Mouse (Mus musculus): ENCODE data around the gene Ankrd44. TPM values are rescaled to one million over a fixed set of nuclear protein-coding genes. Genes with fewer than 3 reads are reported as not detected.

Gene Ankrd44
- polyA plus RNA-seq, 1 experiment, result 3.7 TPM

- no peak overlapping the region for H3K4me3 ChIP-seq (ENCODE audit: low read depth, low read length)
- 81% methylated on average over 8 of the region's 8 CpGs for whole genome bisulfite sequencing
- no peak overlapping the region for H3K27ac ChIP-seq (ENCODE audit: insufficient read depth, low read depth, low read length)
- H3K27me3 ChIP-seq (ENCODE audit: control insufficient read depth, insufficient read depth, low read length), result no peaks in the 10 kb centered on the region
- TF ChIP-seq POLR2A (IDR thresholded peaks at IDR 0.05; ENCODE audit: low read depth, low read length) (no peak), CTCF (IDR thresholded peaks at IDR 0.05; ENCODE audit: extremely low read depth, insufficient read length, insufficient replicate concordance, low read depth, low read length) (no peak)
- H3K36me3 ChIP-seq (ENCODE audit: control insufficient read depth, insufficient read depth, low read length), result no peaks in the 10 kb centered on the region
- H3K4me1 ChIP-seq (ENCODE audit: control insufficient read depth, insufficient read depth, insufficient read length, low read length), result peaks cover 2% of the 10 kb centered on the region; the same call in 1 of the 2 replicates
Observed at GRCm38 (mm10) chr1:54827827-54828226, 98.4 kb downstream of the Ankrd44 start.

GRCm38 (mm10) chr1:54827351-54827750 lies 98.8 kb downstream of the Ankrd44 start:
- 82% methylated on average over 3 of the region's 3 CpGs for WGBS
- Histone ChIP-seq H3K27ac (ENCODE audit: insufficient read depth, low read depth, low read length) (no peak overlapping the region), H3K4me3 (ENCODE audit: low read depth, low read length) (no peak overlapping the region), H3K4me1 (ENCODE audit: control insufficient read depth, insufficient read depth, insufficient read length, low read length) (peaks cover 2% of the 10 kb centered on the region; the same call in 1 of the 2 replicates), H3K27me3 (ENCODE audit: control insufficient read depth, insufficient read depth, low read length) (no peaks in the 10 kb centered on the region), H3K36me3 (ENCODE audit: control insufficient read depth, insufficient read depth, low read length) (no peaks in the 10 kb centered on the region)
- TF ChIP-seq POLR2A (IDR thresholded peaks at IDR 0.05; ENCODE audit: low read depth, low read length), result no peak

GRCm38 (mm10) chr1:54826426-54826986 lies 99.7 kb downstream of the Ankrd44 start:
- Histone ChIP-seq H3K4me3 (ENCODE audit: low read depth, low read length) (no peak overlapping the region), H3K27ac (ENCODE audit: insufficient read depth, low read depth, low read length) (no peak overlapping the region)

GRCm38 (mm10) chr1:54825718-54826425 lies 100.3 kb downstream of the Ankrd44 start:
- Histone ChIP-seq H3K27me3 (ENCODE audit: control insufficient read depth, insufficient read depth, low read length) (no peaks in the 10 kb centered on the region), H3K4me1 (ENCODE audit: control insufficient read depth, insufficient read depth, insufficient read length, low read length) (peaks cover 2% of the 10 kb centered on the region; the same call in 1 of the 2 replicates), H3K36me3 (ENCODE audit: control insufficient read depth, insufficient read depth, low read length) (no peaks in the 10 kb centered on the region), H3K4me3 (ENCODE audit: low read depth, low read length) (no peak overlapping the region), H3K27ac (ENCODE audit: insufficient read depth, low read depth, low read length) (no peak overlapping the region)
- WGBS, result 72% methylated on average over 6 of the region's 6 CpGs
- TF ChIP-seq CTCF (IDR thresholded peaks at IDR 0.05; ENCODE audit: extremely low read depth, insufficient read length, insufficient replicate concordance, low read depth, low read length) (no peak), POLR2A (IDR thresholded peaks at IDR 0.05; ENCODE audit: low read depth, low read length) (no peak)

More at GRCm38 (mm10) chr1:54826426-54826986, 99.7 kb downstream of the Ankrd44 start:
- H3K27me3 ChIP-seq (ENCODE audit: control insufficient read depth, insufficient read depth, low read length), result no peaks in the 10 kb centered on the region
- WGBS, result 36% methylated on average over 4 of the region's 4 CpGs
- no peaks in the 10 kb centered on the region for H3K36me3 ChIP-seq (ENCODE audit: control insufficient read depth, insufficient read depth, low read length)
- peaks cover 2% of the 10 kb centered on the region; the same call in 1 of the 2 replicates for H3K4me1 ChIP-seq (ENCODE audit: control insufficient read depth, insufficient read depth, insufficient read length, low read length)
- TF ChIP-seq POLR2A (IDR thresholded peaks at IDR 0.05; ENCODE audit: low read depth, low read length) (no peak), CTCF (IDR thresholded peaks at IDR 0.05; ENCODE audit: extremely low read depth, insufficient read length, insufficient replicate concordance, low read depth, low read length) (no peak)

GRCm38 (mm10) chr1:54824106-54824808 lies 101.9 kb downstream of the Ankrd44 start:
- H3K27me3 ChIP-seq (ENCODE audit: control insufficient read depth, insufficient read depth, low read length), result no peaks in the 10 kb centered on the region
- H3K36me3 ChIP-seq (ENCODE audit: control insufficient read depth, insufficient read depth, low read length), result no peaks in the 10 kb centered on the region
- TF ChIP-seq CTCF (IDR thresholded peaks at IDR 0.05; ENCODE audit: extremely low read depth, insufficient read length, insufficient replicate concordance, low read depth, low read length) (no peak), POLR2A (IDR thresholded peaks at IDR 0.05; ENCODE audit: low read depth, low read length) (no peak)
- peaks cover 2% of the 10 kb centered on the region; the same call in 1 of the 2 replicates for H3K4me1 ChIP-seq (ENCODE audit: control insufficient read depth, insufficient read depth, insufficient read length, low read length)
- WGBS, result 81% methylated on average over 14 of the region's 14 CpGs
- H3K27ac ChIP-seq (ENCODE audit: insufficient read depth, low read depth, low read length), result no peak overlapping the region
- no peak overlapping the region for H3K4me3 ChIP-seq (ENCODE audit: low read depth, low read length)

GRCm38 (mm10) chr1:54821797-54822196 lies 104.4 kb downstream of the Ankrd44 start:
- 96% methylated on average over 1 of the region's 1 CpGs for WGBS
- Histone ChIP-seq H3K27me3 (ENCODE audit: control insufficient read depth, insufficient read depth, low read length) (no peaks in the 10 kb centered on the region), H3K27ac (ENCODE audit: insufficient read depth, low read depth, low read length) (no peak overlapping the region), H3K4me1 (ENCODE audit: control insufficient read depth, insufficient read depth, insufficient read length, low read length) (peaks cover 2% of the 10 kb centered on the region; the same call in 1 of the 2 replicates), H3K4me3 (ENCODE audit: low read depth, low read length) (no peak overlapping the region), H3K36me3 (ENCODE audit: control insufficient read depth, insufficient read depth, low read length) (no peaks in the 10 kb centered on the region)
- TF ChIP-seq POLR2A (IDR thresholded peaks at IDR 0.05; ENCODE audit: low read depth, low read length) (no peak), CTCF (IDR thresholded peaks at IDR 0.05; ENCODE audit: extremely low read depth, insufficient read length, insufficient replicate concordance, low read depth, low read length) (no peak)

Measured in small intestine, adult 2 months (tissue).